Mouse (Mus musculus): Measurements from ENCODE around the gene Amer2. TPM values are rescaled to one million over a fixed set of nuclear protein-coding genes. Genes with fewer than 3 reads are reported as not detected.
A peak's percentile ranks its signal among the peaks of the same experiment; 100 is the strongest.

The Amer2 gene
- polyA plus RNA-seq, 1 experiment from 2014 or later = 2.4 TPM

GRCm38 (mm10) chr14:60405829-60406228 lies 32.8 kb downstream of the Amer2 start:
- no peak overlapping the region for H3K4me2 ChIP-seq (replicated peaks; ENCODE audit: low read depth, low read length)
- H3K4me1 ChIP-seq (ENCODE audit: control insufficient read depth, insufficient read depth, low read length) = peaks cover 9% of the 10 kb centered on the region; the same call in 1 of the 2 replicates
- H3K27ac ChIP-seq (ENCODE audit: low read depth, low read length) = no peak overlapping the region
- no peak overlapping the region for H3K4me3 ChIP-seq (ENCODE audit: low read length)
- WGBS = 83% methylated on average over 2 of the region's 2 CpGs
- no peaks in the 10 kb centered on the region for H3K9me3 ChIP-seq (ENCODE audit: control insufficient read depth, low read length)
- ATAC-seq (ENCODE audit: low FRiP score, low TSS enrichment) = no peak
- no peaks in the 10 kb centered on the region for H3K36me3 ChIP-seq (ENCODE audit: control insufficient read depth, insufficient read depth, low read length)
- H3K9ac ChIP-seq (ENCODE audit: low read depth, low read length) = no peak overlapping the region
- no peaks in the 10 kb centered on the region for H3K27me3 ChIP-seq (ENCODE audit: control insufficient read depth, insufficient read depth, low read length)

DNA sequence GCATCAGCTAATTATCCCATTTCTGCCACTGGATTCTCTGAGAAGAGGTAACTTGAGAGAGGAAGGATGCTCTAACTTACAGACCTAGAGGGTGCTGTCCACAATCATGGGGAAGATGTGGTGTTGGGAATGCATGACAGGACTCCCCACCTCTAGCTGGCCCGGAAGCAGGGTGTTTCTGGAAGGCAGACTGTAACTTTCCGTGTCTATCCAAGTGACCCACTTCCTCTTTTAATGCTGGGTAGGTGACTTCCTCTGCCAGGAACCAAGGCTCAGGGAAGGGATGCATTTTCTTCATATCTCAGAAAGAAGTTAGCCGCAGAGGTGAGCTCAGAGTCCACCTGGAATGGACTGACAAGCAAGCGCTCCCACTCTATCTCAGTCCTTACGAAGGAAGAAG lies 33.5 kb downstream of the Amer2 start:
- no peak for ATAC-seq (ENCODE audit: low FRiP score, low TSS enrichment)
- Histone ChIP-seq H3K27ac (ENCODE audit: low read depth, low read length) (no peak overlapping the region), H3K9me3 (ENCODE audit: control insufficient read depth, low read length) (no peaks in the 10 kb centered on the region), H3K9ac (ENCODE audit: low read depth, low read length) (no peak overlapping the region), H3K27me3 (ENCODE audit: control insufficient read depth, insufficient read depth, low read length) (no peaks in the 10 kb centered on the region), H3K4me2 (replicated peaks; ENCODE audit: low read depth, low read length) (no peak overlapping the region), H3K36me3 (ENCODE audit: control insufficient read depth, insufficient read depth, low read length) (no peaks in the 10 kb centered on the region), H3K4me1 (ENCODE audit: control insufficient read depth, insufficient read depth, low read length) (peaks cover 9% of the 10 kb centered on the region; the same call in 1 of the 2 replicates), H3K4me3 (ENCODE audit: low read length) (no peak overlapping the region)
- WGBS = 78% methylated on average over 5 of the region's 5 CpGs

DNA sequence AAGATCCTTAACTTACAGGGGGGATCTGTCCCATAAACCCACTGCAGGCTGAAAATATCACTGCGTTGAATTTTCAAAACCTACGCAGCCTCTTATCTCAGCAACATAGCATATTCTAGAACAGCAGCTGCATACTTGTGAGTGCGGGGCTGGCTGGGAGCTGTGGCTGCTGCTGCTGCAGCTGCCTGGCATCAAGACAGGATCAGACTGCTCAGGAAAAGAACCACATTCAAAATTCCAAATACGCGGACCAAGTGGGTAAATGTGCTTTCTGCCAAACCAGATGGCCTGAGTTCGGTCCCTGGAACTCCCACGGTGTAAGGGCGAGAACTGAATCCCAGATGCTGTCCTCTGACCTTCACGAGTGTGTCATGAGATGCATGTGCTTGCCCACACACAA lies 34.3 kb downstream of the Amer2 start:
- Histone ChIP-seq H3K36me3 (ENCODE audit: control insufficient read depth, insufficient read depth, low read length) (no peaks in the 10 kb centered on the region), H3K27me3 (ENCODE audit: control insufficient read depth, insufficient read depth, low read length) (no peaks in the 10 kb centered on the region), H3K4me2 (replicated peaks; ENCODE audit: low read depth, low read length) (no peak overlapping the region), H3K9ac (ENCODE audit: low read depth, low read length) (no peak overlapping the region), H3K4me1 (ENCODE audit: control insufficient read depth, insufficient read depth, low read length) (peaks cover 9% of the 10 kb centered on the region; the same call in 1 of the 2 replicates), H3K4me3 (ENCODE audit: low read length) (no peak overlapping the region), H3K9me3 (ENCODE audit: control insufficient read depth, low read length) (no peaks in the 10 kb centered on the region), H3K27ac (ENCODE audit: low read depth, low read length) (no peak overlapping the region)
- 71% methylated on average over 9 of the region's 9 CpGs for WGBS
- ATAC-seq (ENCODE audit: low FRiP score, low TSS enrichment) = no peak

GRCm38 (mm10) chr14:60409702-60410491 lies 36.8 kb downstream of the Amer2 start:
- peak; percentile 72; the same call in 1 of the 2 replicates for ATAC-seq (ENCODE audit: low FRiP score, low TSS enrichment)
- Histone ChIP-seq H3K4me3 (ENCODE audit: low read length) (no peak overlapping the region), H3K27ac (ENCODE audit: low read depth, low read length) (no peak overlapping the region), H3K4me1 (ENCODE audit: control insufficient read depth, insufficient read depth, low read length) (peaks cover 11% of the 10 kb centered on the region; the same call in 1 of the 2 replicates), H3K36me3 (ENCODE audit: control insufficient read depth, insufficient read depth, low read length) (no peaks in the 10 kb centered on the region), H3K9me3 (ENCODE audit: control insufficient read depth, low read length) (no peaks in the 10 kb centered on the region), H3K27me3 (ENCODE audit: control insufficient read depth, insufficient read depth, low read length) (no peaks in the 10 kb centered on the region), H3K4me2 (replicated peaks; ENCODE audit: low read depth, low read length) (peak overlapping the region; percentile 8; the same call in 1 of the 2 replicates), H3K9ac (ENCODE audit: low read depth, low read length) (no peak overlapping the region)
- 26% methylated on average over 12 of the region's 12 CpGs for WGBS

DNA sequence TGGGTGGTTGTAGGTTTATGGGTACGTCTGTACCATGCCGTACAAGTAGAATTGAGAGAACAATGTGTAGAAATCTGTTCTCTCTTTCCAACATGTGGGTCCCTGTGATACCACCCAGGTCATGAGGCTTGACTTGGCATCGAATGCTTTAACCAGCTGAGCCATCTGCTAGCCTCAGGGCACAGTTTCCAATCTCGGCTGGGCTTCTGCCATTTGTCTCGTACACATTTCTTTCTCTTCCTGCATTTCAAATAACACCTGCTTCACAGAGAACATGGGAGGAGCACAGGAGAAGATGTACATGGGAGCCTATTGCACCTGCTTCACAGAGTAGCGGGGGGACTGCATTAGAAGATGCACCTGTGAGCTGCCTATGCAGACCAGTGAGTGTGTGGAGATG lies 38.2 kb downstream of the Amer2 start:
- Histone ChIP-seq H3K4me2 (replicated peaks; ENCODE audit: low read depth, low read length) (no peak overlapping the region), H3K9ac (ENCODE audit: low read depth, low read length) (no peak overlapping the region), H3K4me3 (ENCODE audit: low read length) (no peak overlapping the region), H3K36me3 (ENCODE audit: control insufficient read depth, insufficient read depth, low read length) (no peaks in the 10 kb centered on the region), H3K27me3 (ENCODE audit: control insufficient read depth, insufficient read depth, low read length) (no peaks in the 10 kb centered on the region), H3K9me3 (ENCODE audit: control insufficient read depth, low read length) (no peaks in the 10 kb centered on the region), H3K4me1 (ENCODE audit: control insufficient read depth, insufficient read depth, low read length) (peaks cover 11% of the 10 kb centered on the region; the same call in 1 of the 2 replicates), H3K27ac (ENCODE audit: low read depth, low read length) (no peak overlapping the region)
- ATAC-seq (ENCODE audit: low FRiP score, low TSS enrichment) = no peak
- WGBS = 90% methylated on average over 6 of the region's 6 CpGs

GRCm38 (mm10) chr14:60414691-60415090 lies 41.6 kb downstream of the Amer2 start:
- Histone ChIP-seq H3K27ac (ENCODE audit: low read depth, low read length) (no peak overlapping the region), H3K9ac (ENCODE audit: low read depth, low read length) (no peak overlapping the region), H3K36me3 (ENCODE audit: control insufficient read depth, insufficient read depth, low read length) (no peaks in the 10 kb centered on the region), H3K4me2 (replicated peaks; ENCODE audit: low read depth, low read length) (no peak overlapping the region), H3K4me1 (ENCODE audit: control insufficient read depth, insufficient read depth, low read length) (peaks cover 8% of the 10 kb centered on the region; the same call in 1 of the 2 replicates), H3K27me3 (ENCODE audit: control insufficient read depth, insufficient read depth, low read length) (no peaks in the 10 kb centered on the region), H3K4me3 (ENCODE audit: low read length) (no peak overlapping the region), H3K9me3 (ENCODE audit: control insufficient read depth, low read length) (no peaks in the 10 kb centered on the region)
- no peak for ATAC-seq (ENCODE audit: low FRiP score, low TSS enrichment)
- 83% methylated on average over 8 of the region's 8 CpGs for WGBS

DNA sequence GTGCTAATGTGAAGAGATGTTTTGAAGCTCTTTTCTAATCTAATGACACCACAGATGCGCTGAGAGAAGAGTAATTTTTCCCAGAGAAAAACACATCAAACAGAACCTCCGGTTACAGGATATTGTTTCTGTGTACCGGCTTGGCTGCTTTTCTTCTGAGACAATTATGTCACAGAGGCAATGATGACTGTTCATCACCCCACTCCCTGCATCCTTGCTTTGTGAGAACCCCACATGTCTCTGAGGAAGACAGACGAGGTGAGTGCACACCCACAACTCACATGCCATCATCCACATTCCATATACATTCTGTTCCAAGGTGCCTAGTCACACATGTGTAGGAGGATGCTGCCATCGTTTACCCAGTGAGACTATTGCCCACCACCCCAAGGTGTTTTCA lies 44.9 kb downstream of the Amer2 start:
- Histone ChIP-seq H3K4me2 (replicated peaks; ENCODE audit: low read depth, low read length) (no peak overlapping the region), H3K27ac (ENCODE audit: low read depth, low read length) (no peak overlapping the region), H3K9me3 (ENCODE audit: control insufficient read depth, low read length) (no peaks in the 10 kb centered on the region), H3K27me3 (ENCODE audit: control insufficient read depth, insufficient read depth, low read length) (no peaks in the 10 kb centered on the region), H3K4me1 (ENCODE audit: control insufficient read depth, insufficient read depth, low read length) (0 out of 2 replicates have a peak, but pooled peaks cover 2% of the 10 kb centered on the region), H3K4me3 (ENCODE audit: low read length) (no peak overlapping the region), H3K9ac (ENCODE audit: low read depth, low read length) (no peak overlapping the region), H3K36me3 (ENCODE audit: control insufficient read depth, insufficient read depth, low read length) (no peaks in the 10 kb centered on the region)
- WGBS = 85% methylated on average over 5 of the region's 5 CpGs
- ATAC-seq (ENCODE audit: low FRiP score, low TSS enrichment) = no peak

DNA sequence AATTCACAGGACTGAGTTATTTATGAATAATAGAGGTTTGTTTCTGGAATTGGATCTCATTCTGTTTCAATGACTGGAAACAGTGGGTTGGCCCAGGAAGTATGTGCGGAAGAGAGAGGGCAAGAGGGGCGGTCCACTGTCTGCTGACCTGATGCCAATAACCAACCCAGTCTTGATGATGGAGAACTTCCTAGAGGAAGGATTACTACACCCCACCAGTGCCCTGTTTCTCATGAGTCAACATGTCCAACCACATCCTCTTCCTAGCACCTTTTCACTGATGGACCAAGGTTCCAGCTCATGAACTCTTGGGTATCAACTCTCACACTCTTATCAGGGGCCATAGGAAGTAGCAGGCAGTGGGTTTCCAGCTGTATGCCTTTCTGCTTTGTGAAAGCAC lies 49.9 kb downstream of the Amer2 start:
- H3K36me3 ChIP-seq (ENCODE audit: control insufficient read depth, insufficient read depth, low read length) = no peaks in the 10 kb centered on the region
- no peak overlapping the region for H3K4me2 ChIP-seq (replicated peaks; ENCODE audit: low read depth, low read length)
- no peaks in the 10 kb centered on the region for H3K27me3 ChIP-seq (ENCODE audit: control insufficient read depth, insufficient read depth, low read length)
- no peak overlapping the region for H3K9ac ChIP-seq (ENCODE audit: low read depth, low read length)
- no peaks in the 10 kb centered on the region for H3K4me1 ChIP-seq (ENCODE audit: control insufficient read depth, insufficient read depth, low read length)
- no peak for ATAC-seq (ENCODE audit: low FRiP score, low TSS enrichment)
- H3K27ac ChIP-seq (ENCODE audit: low read depth, low read length) = no peak overlapping the region
- 94% methylated on average over 2 of the region's 2 CpGs for WGBS
- H3K4me3 ChIP-seq (ENCODE audit: low read length) = no peak overlapping the region
- no peaks in the 10 kb centered on the region for H3K9me3 ChIP-seq (ENCODE audit: control insufficient read depth, low read length)

- Histone ChIP-seq H3K9me3 (ENCODE audit: control insufficient read depth, low read length) (no peaks in the 10 kb centered on the region), H3K27me3 (ENCODE audit: control insufficient read depth, insufficient read depth, low read length) (no peaks in the 10 kb centered on the region), H3K4me2 (replicated peaks; ENCODE audit: low read depth, low read length) (no peak overlapping the region), H3K4me3 (ENCODE audit: low read length) (no peak overlapping the region), H3K27ac (ENCODE audit: low read depth, low read length) (no peak overlapping the region), H3K36me3 (ENCODE audit: control insufficient read depth, insufficient read depth, low read length) (no peaks in the 10 kb centered on the region), H3K4me1 (ENCODE audit: control insufficient read depth, insufficient read depth, low read length) (no peaks in the 10 kb centered on the region), H3K9ac (ENCODE audit: low read depth, low read length) (no peak overlapping the region)
- WGBS = 25% methylated on average over 3 of the region's 3 CpGs
- ATAC-seq (ENCODE audit: low FRiP score, low TSS enrichment) = no peak
Observed at GRCm38 (mm10) chr14:60424174-60424573, 51.1 kb downstream of the Amer2 start.
